ENCODE assay signal across 14 mouse cellular contexts in genomic region chr15:25020916-25021315, GRCm38 (mm10).
A peak's percentile ranks its signal among the peaks of the same experiment; 100 is the strongest.
DNase-seq lines count a peak whose midpoint lies in the region; ATAC-seq lines count a peak whose summit lies in the region.
"Had no signal": no experiment of that assay in that cellular context is flagged by ENCODE, and none has a peak within 500 bp of the region (broad histone marks: within the 10 kb centered on the region; RNA-seq: fewer than 3 reads in every experiment).

No protein-coding gene starts in this region.

- no peak overlapping the region for H3K9ac ChIP-seq in hindbrain, embryonic 13.5 days
- H3K9ac ChIP-seq in midbrain, embryonic 14.5 days (replicated peaks; ENCODE audit: low read length) = no peak overlapping the region
- H3K9ac ChIP-seq: liver, postnatal 0 days had no signal

- no peak overlapping the region for H3K4me3 ChIP-seq in hindbrain, embryonic 13.5 days
- H3K4me3 ChIP-seq in midbrain, embryonic 14.5 days (replicated peaks; ENCODE audit: low read depth, low read length) = no peak overlapping the region

- WGBS in hindbrain, embryonic 13.5 days = 24% methylated on average over 3 of the region's 3 CpGs
- 27% methylated on average over 3 of the region's 3 CpGs for WGBS in midbrain, embryonic 14.5 days

- DNase-seq in testis, postnatal 14 days (ENCODE audit: low spot score) = peak; percentile 8
- no peak for DNase-seq in testis, postnatal 10 days (ENCODE audit: low spot score)
- DNase-seq in midbrain, embryonic 14.5 days = peak; percentile 45
- no peak for DNase-seq in thymus, postnatal 25 days
- DNase-seq in right cerebral cortex, postnatal 4 days = no peak
- DNase-seq in heart, adult 18-20 months = no peak
- DNase-seq: cerebellum, adult 9-10 months; gastrocnemius, postnatal 14 days; heart, postnatal 36 days; kidney, adult 18-20 months; liver, postnatal 0 days; right cerebral cortex, postnatal 14 days had no signal

- ATAC-seq in hindbrain, embryonic 13.5 days (ENCODE audit: low FRiP score) = 0 out of 2 replicates have a peak, but pooled peaks have one; percentile 24
- ATAC-seq in midbrain, embryonic 14.5 days (ENCODE audit: low FRiP score, low TSS enrichment) = peak; percentile 38; the same call in 1 of the 2 replicates
- ATAC-seq: liver, postnatal 0 days had no signal

- H3K9me3 ChIP-seq in hindbrain, embryonic 13.5 days = no peaks in the 10 kb centered on the region
- H3K9me3 ChIP-seq in midbrain, embryonic 14.5 days (ENCODE audit: control insufficient read depth, low read length) = no peaks in the 10 kb centered on the region

- no peaks in the 10 kb centered on the region for H3K27me3 ChIP-seq in hindbrain, embryonic 13.5 days
- H3K27me3 ChIP-seq in midbrain, embryonic 14.5 days (ENCODE audit: control insufficient read depth, insufficient read depth, low read length) = no peaks in the 10 kb centered on the region

- peak overlapping the region; percentile 77 for H3K27ac ChIP-seq in hindbrain, embryonic 13.5 days
- peak overlapping the region; percentile 69 for H3K27ac ChIP-seq in midbrain, embryonic 14.5 days (replicated peaks; ENCODE audit: low read depth, low read length)

- H3K4me2 ChIP-seq in hindbrain, embryonic 13.5 days = no peak overlapping the region
- 0 out of 2 replicates have a peak overlapping the region, but pooled peaks have one; percentile 1 for H3K4me2 ChIP-seq in midbrain, embryonic 14.5 days (ENCODE audit: low read length)
- H3K4me2 ChIP-seq: heart, embryonic 11.5 days had no signal

- H3K4me1 ChIP-seq in hindbrain, embryonic 13.5 days (replicated peaks) = peaks cover 42% of the 10 kb centered on the region
- H3K4me1 ChIP-seq in midbrain, embryonic 14.5 days (ENCODE audit: control insufficient read depth, insufficient read depth, low read length) = peaks cover 28% of the 10 kb centered on the region

- no peaks in the 10 kb centered on the region for H3K36me3 ChIP-seq in hindbrain, embryonic 13.5 days
- no peaks in the 10 kb centered on the region for H3K36me3 ChIP-seq in midbrain, embryonic 14.5 days (ENCODE audit: control insufficient read depth, insufficient read depth, low read length)

Comparison
In these comparisons a context has a peak if more than half of its experiments do, and no peak if none do; other contexts are left out.
1. DNase-seq: peak in testis, postnatal 14 days (single experiment) and midbrain, embryonic 14.5 days (single experiment); none in testis, postnatal 10 days (single experiment), thymus, postnatal 25 days (single experiment), right cerebral cortex, postnatal 4 days (single experiment) and heart, adult 18-20 months (0 of 2).